Mouse (Mus musculus): ENCODE data around the gene Fam126a. TPM values are rescaled to one million over a fixed set of nuclear protein-coding genes. Genes with fewer than 3 reads are reported as not detected.

Gene Fam126a
- polyA plus RNA-seq, 1 experiment from 2014 or later, result 49.0 TPM

DNA sequence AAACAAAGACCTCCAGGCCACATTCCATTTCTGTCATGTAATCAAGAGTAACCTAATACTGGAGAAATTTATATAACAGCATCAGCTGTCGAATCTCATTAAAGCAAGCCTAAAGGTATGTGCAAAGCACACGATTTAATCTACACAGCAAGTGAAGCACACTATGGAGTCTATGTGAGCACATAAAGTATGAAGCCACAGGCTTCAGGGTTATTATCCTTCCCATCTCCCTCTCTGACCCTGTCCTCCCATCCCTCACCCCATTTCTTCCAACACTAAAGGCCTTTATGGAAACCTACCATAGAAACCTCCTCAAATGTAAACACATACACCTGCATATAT is 37.0 kb downstream of the Fam126a start:
- Histone ChIP-seq H3K27ac (replicated peaks; ENCODE audit: low read depth, low read length) (peak overlapping the region; percentile 71), H3K27me3 (ENCODE audit: control insufficient read depth, insufficient read depth, low read length) (no peaks in the 10 kb centered on the region), H3K9ac (replicated peaks; ENCODE audit: low read length) (no peak overlapping the region), H3K4me2 (ENCODE audit: low read length) (no peak overlapping the region), H3K4me1 (ENCODE audit: control insufficient read depth, insufficient read depth, low read length) (peaks cover 20% of the 10 kb centered on the region), H3K36me3 (ENCODE audit: control insufficient read depth, insufficient read depth, low read length) (peaks cover under 1% of the 10 kb centered on the region; the same call in 1 of the 2 replicates), H3K4me3 (replicated peaks; ENCODE audit: low read depth, low read length) (no peak overlapping the region), H3K9me3 (ENCODE audit: control insufficient read depth, low read length) (no peaks in the 10 kb centered on the region)
- WGBS, result 9% methylated on average over 2 of the region's 2 CpGs
- no peak for DNase-seq
- no peak for ATAC-seq (ENCODE audit: low FRiP score, low TSS enrichment)

DNA sequence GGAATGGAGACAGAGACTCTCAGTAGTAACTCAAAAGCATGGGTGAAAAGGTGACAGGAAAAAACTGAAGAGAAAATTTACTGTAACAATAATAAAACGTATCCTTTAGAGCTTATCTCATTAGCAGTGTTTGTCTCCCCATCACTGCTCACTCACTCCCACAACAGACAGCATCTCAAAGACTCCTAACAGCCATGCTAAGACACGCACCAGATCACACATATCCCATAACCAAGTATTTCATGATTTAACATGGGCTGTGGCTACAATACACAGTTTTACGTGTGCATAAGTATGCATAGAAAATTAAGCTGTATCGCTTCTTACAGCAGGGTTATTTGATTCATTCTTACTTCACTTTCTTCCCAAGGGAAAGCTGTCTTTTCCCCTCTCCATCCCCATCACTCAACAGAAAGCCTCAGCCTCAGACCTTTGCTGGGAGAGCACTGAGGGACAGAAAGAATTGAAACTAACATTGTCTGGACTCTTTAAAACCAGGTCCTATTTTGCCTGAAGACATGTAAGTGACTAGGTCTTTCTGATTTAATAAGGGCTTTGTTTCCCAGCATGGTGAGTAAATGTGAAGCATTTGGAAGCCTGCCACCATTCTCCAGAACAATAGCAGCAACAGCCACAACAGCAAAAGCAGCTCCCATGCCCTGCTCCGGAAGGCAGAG is 37.5 kb downstream of the Fam126a start:
- Histone ChIP-seq H3K9me3 (ENCODE audit: control insufficient read depth, low read length) (no peaks in the 10 kb centered on the region), H3K4me3 (replicated peaks; ENCODE audit: low read depth, low read length) (no peak overlapping the region), H3K4me1 (ENCODE audit: control insufficient read depth, insufficient read depth, low read length) (peaks cover 20% of the 10 kb centered on the region), H3K9ac (replicated peaks; ENCODE audit: low read length) (no peak overlapping the region; the same call in 1 of the 2 replicates), H3K36me3 (ENCODE audit: control insufficient read depth, insufficient read depth, low read length) (no peaks in the 10 kb centered on the region), H3K27ac (replicated peaks; ENCODE audit: low read depth, low read length) (peak overlapping the region; percentile 71), H3K4me2 (ENCODE audit: low read length) (no peak overlapping the region), H3K27me3 (ENCODE audit: control insufficient read depth, insufficient read depth, low read length) (no peaks in the 10 kb centered on the region)
- ATAC-seq (ENCODE audit: low FRiP score, low TSS enrichment), result peak; percentile 55; the same call in 1 of the 2 replicates
- DNase-seq, result peak; percentile 75
- 17% methylated on average over 5 of the region's 5 CpGs for WGBS

DNA sequence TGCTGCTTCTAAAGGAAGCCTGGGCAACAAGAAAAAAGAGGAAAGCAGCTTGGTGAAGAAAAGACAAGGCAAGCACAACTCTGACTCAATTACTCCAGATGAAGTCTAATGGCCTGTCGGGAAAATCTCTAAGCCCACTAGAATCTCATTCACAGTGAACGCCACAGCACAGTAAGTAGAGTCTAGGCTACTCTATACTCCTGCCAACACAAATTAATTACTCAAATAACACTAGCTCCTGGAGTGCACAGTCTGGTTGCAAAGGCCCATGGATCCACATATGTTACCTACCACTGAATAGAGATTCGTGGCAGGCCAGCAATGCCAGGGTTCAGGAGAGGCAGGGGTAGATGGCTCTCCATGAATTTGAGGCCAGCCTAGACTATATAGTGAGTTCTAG is 40.5 kb downstream of the Fam126a start:
- 79% methylated on average over 3 of the region's 3 CpGs for WGBS
- Histone ChIP-seq H3K27ac (replicated peaks; ENCODE audit: low read depth, low read length) (no peak overlapping the region), H3K36me3 (ENCODE audit: control insufficient read depth, insufficient read depth, low read length) (peaks cover 7% of the 10 kb centered on the region; the same call in 1 of the 2 replicates), H3K4me1 (ENCODE audit: control insufficient read depth, insufficient read depth, low read length) (peaks cover 20% of the 10 kb centered on the region), H3K4me3 (replicated peaks; ENCODE audit: low read depth, low read length) (no peak overlapping the region), H3K27me3 (ENCODE audit: control insufficient read depth, insufficient read depth, low read length) (no peaks in the 10 kb centered on the region), H3K9ac (replicated peaks; ENCODE audit: low read length) (no peak overlapping the region), H3K9me3 (ENCODE audit: control insufficient read depth, low read length) (no peaks in the 10 kb centered on the region), H3K4me2 (ENCODE audit: low read length) (no peak overlapping the region)
- no peak for DNase-seq
- no peak for ATAC-seq (ENCODE audit: low FRiP score, low TSS enrichment)

DNA sequence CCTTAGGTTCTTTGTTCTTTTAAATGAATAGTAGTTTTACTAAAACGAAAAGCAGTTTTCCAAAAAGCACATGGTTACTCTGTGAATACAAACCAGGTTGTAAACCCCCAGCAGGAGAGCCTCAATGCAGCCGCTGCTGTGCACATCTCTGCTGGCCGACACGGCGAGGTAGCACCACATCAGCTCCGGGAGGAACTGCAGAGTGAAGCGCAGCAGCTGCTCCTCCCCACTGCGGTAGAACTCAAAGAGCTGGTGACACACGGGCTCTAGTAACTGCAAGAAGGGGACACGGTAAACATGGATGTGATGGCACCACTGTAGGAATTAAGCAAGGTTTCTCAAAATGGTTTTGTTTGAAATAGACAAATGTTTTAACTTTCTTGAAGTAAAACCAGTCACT is 42.7 kb downstream of the Fam126a start:
- 71% methylated on average over 10 of the region's 10 CpGs for WGBS
- no peak for ATAC-seq (ENCODE audit: low FRiP score, low TSS enrichment)
- no peak overlapping the region for H3K4me2 ChIP-seq (ENCODE audit: low read length)
- H3K27me3 ChIP-seq (ENCODE audit: control insufficient read depth, insufficient read depth, low read length), result no peaks in the 10 kb centered on the region
- no peaks in the 10 kb centered on the region for H3K9me3 ChIP-seq (ENCODE audit: control insufficient read depth, low read length)
- H3K4me3 ChIP-seq (replicated peaks; ENCODE audit: low read depth, low read length), result no peak overlapping the region
- H3K9ac ChIP-seq (replicated peaks; ENCODE audit: low read length), result no peak overlapping the region
- H3K27ac ChIP-seq (replicated peaks; ENCODE audit: low read depth, low read length), result no peak overlapping the region
- peaks cover 4% of the 10 kb centered on the region for H3K4me1 ChIP-seq (ENCODE audit: control insufficient read depth, insufficient read depth, low read length)
- peaks cover 13% of the 10 kb centered on the region for H3K36me3 ChIP-seq (ENCODE audit: control insufficient read depth, insufficient read depth, low read length)
- no peak for DNase-seq

DNA sequence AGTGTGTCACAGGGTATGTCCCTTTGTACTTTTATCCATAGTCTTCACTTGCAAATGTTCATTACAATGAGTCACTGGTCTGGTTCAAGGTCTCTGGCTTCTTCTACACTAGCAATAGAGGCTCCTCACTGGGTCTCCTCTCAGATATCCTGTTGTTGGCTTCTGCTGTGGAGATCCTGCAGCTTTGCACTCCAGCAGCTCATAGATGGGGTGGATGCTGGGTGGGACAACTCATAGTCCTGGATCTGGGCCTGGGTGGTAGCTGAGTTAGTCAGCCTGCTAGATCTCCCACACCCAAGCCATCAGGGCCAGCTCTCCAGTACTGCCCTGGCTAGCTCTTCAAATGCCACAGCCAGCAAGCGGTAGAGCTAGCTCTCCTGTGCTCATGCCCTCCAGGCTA is 48.4 kb downstream of the Fam126a start:
- H3K9ac ChIP-seq (replicated peaks; ENCODE audit: low read length), result no peak overlapping the region
- 100% methylated on average over 1 of the region's 1 CpGs for WGBS
- H3K36me3 ChIP-seq (ENCODE audit: control insufficient read depth, insufficient read depth, low read length), result peaks cover 47% of the 10 kb centered on the region
- H3K27me3 ChIP-seq (ENCODE audit: control insufficient read depth, insufficient read depth, low read length), result no peaks in the 10 kb centered on the region
- no peaks in the 10 kb centered on the region for H3K4me1 ChIP-seq (ENCODE audit: control insufficient read depth, insufficient read depth, low read length)
- no peaks in the 10 kb centered on the region for H3K9me3 ChIP-seq (ENCODE audit: control insufficient read depth, low read length)
- ATAC-seq (ENCODE audit: low FRiP score, low TSS enrichment) (no peak), DNase-seq (no peak)
- no peak overlapping the region for H3K4me3 ChIP-seq (replicated peaks; ENCODE audit: low read depth, low read length)
- no peak overlapping the region for H3K4me2 ChIP-seq (ENCODE audit: low read length)
- no peak overlapping the region for H3K27ac ChIP-seq (replicated peaks; ENCODE audit: low read depth, low read length)

DNA sequence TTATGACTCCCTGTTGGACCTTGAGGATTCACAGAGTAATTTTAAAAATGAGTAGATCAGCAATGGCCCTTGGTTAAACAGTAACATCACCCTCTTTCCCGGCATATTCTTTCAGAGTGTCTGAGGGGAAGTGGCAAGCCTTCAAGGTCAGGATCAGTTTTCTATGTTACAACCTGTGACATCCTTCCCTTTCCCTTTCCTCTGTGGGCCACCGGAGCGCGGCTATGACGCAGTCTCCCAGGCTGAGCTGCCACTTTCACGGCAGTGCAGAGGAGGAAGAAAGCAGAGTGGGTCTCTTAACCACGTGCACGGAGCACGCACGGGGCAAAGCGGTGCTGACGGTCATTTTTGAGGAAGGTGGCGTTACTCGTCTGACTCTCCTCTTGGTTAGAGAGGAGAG is 52.0 kb downstream of the Fam126a start:
- Histone ChIP-seq H3K36me3 (ENCODE audit: control insufficient read depth, insufficient read depth, low read length) (peaks cover 41% of the 10 kb centered on the region), H3K27ac (replicated peaks; ENCODE audit: low read depth, low read length) (no peak overlapping the region), H3K4me2 (ENCODE audit: low read length) (no peak overlapping the region), H3K27me3 (ENCODE audit: control insufficient read depth, insufficient read depth, low read length) (no peaks in the 10 kb centered on the region), H3K4me3 (replicated peaks; ENCODE audit: low read depth, low read length) (no peak overlapping the region), H3K4me1 (ENCODE audit: control insufficient read depth, insufficient read depth, low read length) (no peaks in the 10 kb centered on the region), H3K9me3 (ENCODE audit: control insufficient read depth, low read length) (no peaks in the 10 kb centered on the region), H3K9ac (replicated peaks; ENCODE audit: low read length) (no peak overlapping the region)
- ATAC-seq (ENCODE audit: low FRiP score, low TSS enrichment) (no peak), DNase-seq (no peak)
- WGBS, result 94% methylated on average over 14 of the region's 14 CpGs

DNA sequence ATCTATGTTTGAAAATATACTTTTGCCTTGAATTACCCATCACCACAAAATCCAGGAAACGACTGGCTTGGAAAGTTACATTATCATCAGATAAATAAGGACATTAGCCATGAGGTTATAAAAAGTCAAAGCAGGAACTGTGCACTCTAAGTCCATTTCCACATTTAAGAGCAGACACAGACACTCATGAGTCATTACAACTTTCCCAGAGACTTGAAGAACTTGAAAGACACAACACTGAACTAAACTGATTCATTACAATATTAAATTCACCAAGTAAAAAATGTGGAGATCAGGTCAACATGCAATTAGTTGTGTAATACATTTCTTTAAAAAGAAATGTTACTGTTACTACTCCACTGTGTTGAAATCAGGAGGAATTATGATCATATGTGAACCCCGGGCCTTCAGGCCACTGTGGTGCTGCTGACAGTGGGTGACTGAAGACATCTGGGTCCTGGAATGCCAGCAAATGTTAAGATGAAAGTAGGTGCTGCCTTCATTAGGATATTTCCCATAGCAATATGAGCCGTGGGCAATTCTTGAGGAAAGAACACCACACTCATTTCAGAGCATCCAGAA is 55.4 kb downstream of the Fam126a start:
- Histone ChIP-seq H3K4me3 (replicated peaks; ENCODE audit: low read depth, low read length) (no peak overlapping the region), H3K4me2 (ENCODE audit: low read length) (no peak overlapping the region), H3K27me3 (ENCODE audit: control insufficient read depth, insufficient read depth, low read length) (no peaks in the 10 kb centered on the region), H3K9ac (replicated peaks; ENCODE audit: low read length) (no peak overlapping the region), H3K4me1 (ENCODE audit: control insufficient read depth, insufficient read depth, low read length) (no peaks in the 10 kb centered on the region), H3K27ac (replicated peaks; ENCODE audit: low read depth, low read length) (no peak overlapping the region), H3K9me3 (ENCODE audit: control insufficient read depth, low read length) (no peaks in the 10 kb centered on the region), H3K36me3 (ENCODE audit: control insufficient read depth, insufficient read depth, low read length) (peaks cover 25% of the 10 kb centered on the region)
- ATAC-seq (ENCODE audit: low FRiP score, low TSS enrichment) (no peak), DNase-seq (no peak)
- WGBS, result 94% methylated on average over 3 of the region's 3 CpGs

DNA sequence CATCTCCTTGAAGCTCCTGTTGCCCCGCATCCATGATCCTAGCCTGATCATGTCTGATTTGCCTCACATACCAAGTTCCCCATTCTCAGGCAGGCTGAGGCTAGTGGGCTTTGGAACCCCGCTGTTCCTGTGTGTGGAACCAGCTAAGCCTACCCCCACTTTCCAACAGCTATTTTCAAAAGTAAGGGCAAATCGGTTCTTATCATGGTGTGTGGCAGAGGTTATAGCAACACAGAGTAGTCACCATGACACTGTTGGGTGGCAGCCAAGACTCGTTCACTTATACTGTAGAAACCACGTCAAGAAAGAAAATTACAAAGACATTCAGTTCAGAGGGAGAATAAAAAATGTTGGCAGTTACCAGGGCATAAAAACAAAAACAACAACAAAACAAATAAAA is 62.8 kb downstream of the Fam126a start:
- Histone ChIP-seq H3K9ac (replicated peaks; ENCODE audit: low read length) (no peak overlapping the region), H3K4me3 (replicated peaks; ENCODE audit: low read depth, low read length) (no peak overlapping the region), H3K27ac (replicated peaks; ENCODE audit: low read depth, low read length) (no peak overlapping the region), H3K4me1 (ENCODE audit: control insufficient read depth, insufficient read depth, low read length) (no peaks in the 10 kb centered on the region), H3K9me3 (ENCODE audit: control insufficient read depth, low read length) (no peaks in the 10 kb centered on the region), H3K36me3 (ENCODE audit: control insufficient read depth, insufficient read depth, low read length) (peaks cover 4% of the 10 kb centered on the region), H3K27me3 (ENCODE audit: control insufficient read depth, insufficient read depth, low read length) (no peaks in the 10 kb centered on the region), H3K4me2 (ENCODE audit: low read length) (no peak overlapping the region)
- 59% methylated on average over 5 of the region's 5 CpGs for WGBS
- DNase-seq (peak; percentile 48), ATAC-seq (ENCODE audit: low FRiP score, low TSS enrichment) (no peak)

DNA sequence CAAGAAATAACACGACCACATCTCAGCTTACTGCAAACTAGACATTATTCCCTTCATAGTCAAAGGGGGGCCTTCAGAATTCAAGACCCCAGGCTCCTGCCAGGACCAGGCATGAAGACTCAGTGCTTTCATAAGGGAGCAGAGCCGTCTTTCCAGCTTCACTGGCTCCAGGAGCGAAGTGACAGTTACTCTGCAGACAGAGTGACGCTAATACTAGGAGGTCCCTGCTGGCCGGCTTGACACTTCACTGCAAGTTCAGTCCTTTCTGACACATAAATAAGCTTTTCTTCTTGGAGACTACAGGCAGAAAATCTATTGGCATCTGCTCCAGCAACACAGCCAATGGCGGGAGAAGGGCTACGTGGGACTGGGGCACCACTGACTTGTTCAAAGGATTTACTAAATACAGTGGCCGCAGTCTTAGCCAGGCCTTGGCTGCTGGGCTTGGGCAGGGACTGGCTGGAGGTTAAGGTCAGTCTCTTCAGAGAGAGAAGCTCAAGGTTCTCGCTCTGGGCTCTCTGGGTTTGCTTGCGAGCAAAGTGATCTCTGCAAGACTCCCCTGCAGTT is 65.8 kb downstream of the Fam126a start:
- 77% methylated on average over 10 of the region's 10 CpGs for WGBS
- H3K36me3 ChIP-seq (ENCODE audit: control insufficient read depth, insufficient read depth, low read length), result peaks cover 4% of the 10 kb centered on the region
- DNase-seq (peak; percentile 4), ATAC-seq (ENCODE audit: low FRiP score, low TSS enrichment) (no peak)
- H3K4me2 ChIP-seq (ENCODE audit: low read length), result no peak overlapping the region
- no peak overlapping the region for H3K9ac ChIP-seq (replicated peaks; ENCODE audit: low read length)
- H3K4me1 ChIP-seq (ENCODE audit: control insufficient read depth, insufficient read depth, low read length), result no peaks in the 10 kb centered on the region
- no peaks in the 10 kb centered on the region for H3K9me3 ChIP-seq (ENCODE audit: control insufficient read depth, low read length)
- H3K27ac ChIP-seq (replicated peaks; ENCODE audit: low read depth, low read length), result no peak overlapping the region
- no peaks in the 10 kb centered on the region for H3K27me3 ChIP-seq (ENCODE audit: control insufficient read depth, insufficient read depth, low read length)
- no peak overlapping the region for H3K4me3 ChIP-seq (replicated peaks; ENCODE audit: low read depth, low read length)
